Mouse (Mus musculus): ENCODE results near the gene Smg8.

GRCm38 (mm10) chr11:87043052-87043451 is 43.5 kb downstream of the Smg8 start:
- TF ChIP-seq CTCF (IDR thresholded peaks at IDR 0.05; ENCODE audit: control insufficient read depth, insufficient read depth, low read length) (no peak), POLR2A (IDR thresholded peaks at IDR 0.05; ENCODE audit: borderline replicate concordance, control insufficient read depth, low read depth, low read length) (no peak)
